Mouse (Mus musculus): ENCODE results near the gene Gal3st3. TPM values are rescaled to one million over a fixed set of nuclear protein-coding genes. Genes with fewer than 3 reads are reported as not detected.

Gal3st3 gene
- polyA plus RNA-seq (2014; fragmentation: Illumina TruSeq; extraction: RNeasy Lipid Tissue Mini Kit (QIAGEN cat#74804); ENCODE audit: low read depth, low replicate concordance) = 0.18 TPM

DNA sequence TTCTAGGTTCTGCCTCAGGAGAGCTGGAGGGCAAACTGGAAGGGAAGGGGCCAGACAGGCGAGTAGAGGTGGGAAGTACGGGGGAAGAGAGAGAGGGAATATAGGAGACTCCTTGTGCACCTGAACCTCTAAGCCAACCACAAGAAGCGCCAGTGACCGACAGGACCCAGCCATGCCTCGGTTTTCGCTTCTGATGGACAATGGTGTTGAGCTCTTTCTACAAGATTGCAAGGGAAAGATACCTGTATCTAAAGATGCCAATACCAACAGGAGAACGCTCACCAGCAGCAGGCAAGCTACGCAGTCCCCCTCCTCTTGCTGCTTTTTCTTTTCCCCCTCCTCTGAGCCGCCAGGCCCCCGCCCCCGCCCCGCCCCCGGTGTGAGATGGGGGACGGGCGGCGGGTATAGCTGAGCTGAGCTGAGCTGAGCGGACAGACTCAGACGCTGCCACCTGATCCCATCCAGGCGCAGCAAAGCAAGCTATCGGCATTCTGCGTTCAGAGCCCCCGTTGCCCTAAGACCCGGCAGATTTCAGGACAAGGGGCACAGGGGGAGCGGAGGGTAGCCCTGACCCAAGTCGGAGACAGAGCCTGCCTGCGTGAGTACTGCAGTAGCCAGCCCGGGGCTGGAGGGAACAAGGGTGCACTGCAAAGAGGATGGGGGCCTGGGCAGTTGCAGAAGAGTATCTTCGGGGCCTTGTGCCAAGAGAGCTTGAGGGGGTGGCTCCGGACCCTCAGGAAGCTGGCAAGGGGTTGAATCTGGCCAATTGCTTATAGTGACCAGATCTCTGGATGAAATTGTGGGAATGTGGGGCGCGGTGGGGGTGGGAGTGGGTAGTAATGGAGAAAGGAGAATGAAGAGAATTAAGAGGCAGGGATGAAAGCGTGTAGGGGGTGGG, at the start of gene Gal3st3:
Gene Gal3st3 (plus strand): TSS at position 429 of the 898 bp plus-strand sequence.

DNA sequence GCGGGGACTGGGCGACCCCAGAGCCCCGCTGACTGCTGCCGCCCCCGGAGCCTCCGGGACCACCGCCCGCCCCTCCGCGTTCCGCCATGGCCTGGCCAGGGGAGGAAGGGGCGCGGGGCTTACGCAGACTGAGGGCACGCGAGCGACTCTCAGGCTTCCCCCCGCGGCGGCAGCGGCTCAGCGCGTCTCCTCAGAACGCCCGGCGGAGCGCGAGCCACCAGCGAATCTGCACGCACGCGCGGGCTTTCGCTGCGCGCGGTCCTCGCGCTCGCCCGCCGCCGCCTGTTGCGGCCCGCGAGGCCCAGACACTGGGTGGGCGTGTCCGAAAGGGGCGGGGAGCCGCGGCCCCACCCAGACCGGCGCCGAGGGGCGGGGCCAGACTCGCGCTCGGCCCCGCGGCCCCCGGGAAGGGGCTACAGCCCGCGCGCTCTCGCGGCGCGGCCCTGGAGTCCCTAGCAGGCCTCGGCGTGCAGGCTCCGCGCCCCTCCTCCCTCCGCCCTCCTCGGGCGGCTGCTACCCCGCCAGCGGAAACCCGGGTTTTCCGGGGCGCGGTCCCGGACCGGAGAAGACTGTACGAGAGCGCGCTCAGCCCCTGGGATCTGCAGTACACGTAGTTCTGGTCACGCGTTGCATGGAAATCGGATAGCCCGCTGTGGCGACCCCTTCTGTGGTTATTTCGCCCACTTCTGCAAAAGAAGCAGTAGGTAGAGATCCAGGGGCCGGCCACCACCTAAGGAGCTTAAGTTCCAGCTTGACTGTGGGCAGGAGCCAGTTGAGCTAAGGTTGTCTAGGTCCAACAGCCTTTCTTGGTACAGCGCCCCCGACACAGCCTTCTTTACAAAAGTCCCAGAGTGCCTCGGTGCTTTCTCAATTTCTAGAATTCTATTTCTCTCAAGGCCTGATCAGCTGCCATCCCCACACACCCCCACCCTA, 25.1 kb upstream of the Gal3st3 start, which contains the start of gene Pacs1:
Gene Pacs1 (minus strand): TSS at position 319 of the 933 bp plus-strand sequence.

DNA sequence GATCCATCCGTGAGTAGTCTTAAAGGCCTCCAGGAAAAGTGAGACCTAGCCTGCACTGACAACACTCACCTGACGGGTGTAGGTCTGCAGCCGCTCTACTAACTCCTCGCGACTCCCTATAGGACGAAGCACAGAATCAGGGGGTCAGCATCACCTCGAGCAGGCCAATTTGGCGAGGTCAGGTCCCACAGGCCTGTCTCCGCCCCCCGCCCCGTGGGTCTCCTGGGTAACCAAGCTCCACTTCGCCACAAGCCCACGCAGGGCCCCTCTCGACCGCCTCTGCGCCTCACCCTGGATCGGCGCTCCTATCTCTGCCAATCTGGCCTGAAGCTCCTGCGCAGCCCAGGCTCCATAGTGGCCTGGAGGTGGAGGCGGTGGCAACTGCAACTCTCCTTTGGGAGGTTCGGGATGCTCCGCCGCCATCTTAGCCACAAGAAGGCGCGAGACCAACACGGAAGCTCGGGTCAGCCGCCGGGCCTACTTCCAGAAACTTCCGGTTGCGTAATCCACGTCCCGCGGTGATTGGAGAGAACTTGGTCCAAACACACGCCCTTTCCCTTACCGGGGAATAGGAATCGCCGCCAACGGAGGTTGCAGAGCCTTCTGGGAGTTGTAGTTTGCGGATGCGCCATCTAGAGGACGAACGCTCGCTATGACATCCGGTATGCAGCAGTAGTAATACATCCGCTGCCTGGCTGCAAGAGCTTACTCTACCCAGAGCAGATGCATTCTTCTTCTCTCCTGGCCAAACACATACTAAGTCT, 3.0 kb upstream of the Gal3st3 start, which contains the start of gene Sf3b2:
Gene Sf3b2 (minus strand): TSS at position 484 of the 764 bp plus-strand sequence.

DNA sequence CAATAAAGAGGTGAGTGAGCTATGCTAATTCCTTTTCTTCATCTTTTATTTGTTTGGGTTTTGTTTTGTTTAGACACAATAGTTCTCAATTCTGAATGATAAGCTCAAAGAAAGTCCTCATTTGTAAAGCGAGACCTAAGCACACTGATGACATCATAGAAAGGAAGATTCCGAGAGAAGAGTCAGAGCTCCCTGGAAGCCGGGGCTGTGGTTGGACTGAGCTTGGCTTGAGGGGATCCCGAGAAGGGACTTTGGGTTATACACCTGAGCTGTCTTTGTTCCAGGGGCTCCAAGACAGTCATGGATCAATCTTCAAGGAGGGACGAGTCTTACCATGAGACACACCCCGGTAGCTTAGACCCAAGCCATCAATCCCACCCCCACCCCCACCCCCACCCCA, 37.3 kb downstream of the Gal3st3 start, which contains the start of gene Catsper1:
Gene Catsper1 (plus strand): TSS at position 301 of the 400 bp plus-strand sequence.

DNA sequence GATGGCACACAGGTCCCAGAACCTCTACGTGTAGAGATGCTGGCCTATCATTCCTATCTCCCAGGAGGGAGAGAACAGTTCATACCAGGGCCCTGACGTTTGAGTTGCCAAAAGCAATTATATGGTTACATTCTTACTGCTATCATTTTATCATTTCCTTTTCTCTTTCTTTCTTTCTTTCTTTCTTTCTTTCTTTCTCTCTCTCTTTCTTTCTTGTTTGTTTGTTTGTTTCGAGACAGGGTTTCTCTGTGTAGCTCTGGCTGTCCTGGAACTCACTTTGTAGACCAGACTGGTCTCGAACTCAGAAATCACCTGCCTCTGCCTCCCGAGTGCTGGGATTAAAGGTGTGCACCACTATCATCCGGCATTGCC, 51.4 kb downstream of the Gal3st3 start, which contains the start of gene Cst6:
Gene Cst6 (minus strand): TSS at position 73 of the 372 bp plus-strand sequence.

Other genes with a start within 250 kb of the Gal3st3 start
- gene Rin1, start 247.8 kb upstream of the Gal3st3 start, polyA plus RNA-seq (2014; fragmentation: Illumina TruSeq; extraction: RNeasy Lipid Tissue Mini Kit (QIAGEN cat#74804); ENCODE audit: low read depth, low replicate concordance) = 1.6 TPM
- 0.10 TPM for gene Cd248, start 230.3 kb upstream of the Gal3st3 start, polyA plus RNA-seq (2014; fragmentation: Illumina TruSeq; extraction: RNeasy Lipid Tissue Mini Kit (QIAGEN cat#74804); ENCODE audit: low read depth, low replicate concordance)
- 4.4 TPM for gene Tmem151a, start 212.8 kb upstream of the Gal3st3 start, polyA plus RNA-seq (2014; fragmentation: Illumina TruSeq; extraction: RNeasy Lipid Tissue Mini Kit (QIAGEN cat#74804); ENCODE audit: low read depth, low replicate concordance)
- 24.1 TPM for gene Yif1a, start 209.8 kb upstream of the Gal3st3 start, polyA plus RNA-seq (2014; fragmentation: Illumina TruSeq; extraction: RNeasy Lipid Tissue Mini Kit (QIAGEN cat#74804); ENCODE audit: low read depth, low replicate concordance)
- gene Cnih2, start 199.8 kb upstream of the Gal3st3 start, polyA plus RNA-seq (2014; fragmentation: Illumina TruSeq; extraction: RNeasy Lipid Tissue Mini Kit (QIAGEN cat#74804); ENCODE audit: low read depth, low replicate concordance) = 1.4 TPM
- 4.9 TPM for gene Rab1b, start 191.3 kb upstream of the Gal3st3 start, polyA plus RNA-seq (2014; fragmentation: Illumina TruSeq; extraction: RNeasy Lipid Tissue Mini Kit (QIAGEN cat#74804); ENCODE audit: low read depth, low replicate concordance)
- 6.3 TPM for gene Klc2, start 179.8 kb upstream of the Gal3st3 start, polyA plus RNA-seq (2014; fragmentation: Illumina TruSeq; extraction: RNeasy Lipid Tissue Mini Kit (QIAGEN cat#74804); ENCODE audit: low read depth, low replicate concordance)
- 44.3 TPM for gene Pacs1, start 25.2 kb upstream of the Gal3st3 start, polyA plus RNA-seq (2014; fragmentation: Illumina TruSeq; extraction: RNeasy Lipid Tissue Mini Kit (QIAGEN cat#74804); ENCODE audit: low read depth, low replicate concordance)
- 42.7 TPM for gene Sf3b2, start 2.9 kb upstream of the Gal3st3 start, polyA plus RNA-seq (2014; fragmentation: Illumina TruSeq; extraction: RNeasy Lipid Tissue Mini Kit (QIAGEN cat#74804); ENCODE audit: low read depth, low replicate concordance)
- 41.2 TPM for gene Catsper1, start 37.4 kb downstream of the Gal3st3 start, polyA plus RNA-seq (2014; fragmentation: Illumina TruSeq; extraction: RNeasy Lipid Tissue Mini Kit (QIAGEN cat#74804); ENCODE audit: low read depth, low replicate concordance)
- not detected for gene Cst6, start 51.2 kb downstream of the Gal3st3 start, polyA plus RNA-seq (2014; fragmentation: Illumina TruSeq; extraction: RNeasy Lipid Tissue Mini Kit (QIAGEN cat#74804); ENCODE audit: low read depth, low replicate concordance)
- 13.1 TPM for gene Eif1ad, start 68.4 kb downstream of the Gal3st3 start, polyA plus RNA-seq (2014; fragmentation: Illumina TruSeq; extraction: RNeasy Lipid Tissue Mini Kit (QIAGEN cat#74804); ENCODE audit: low read depth, low replicate concordance)
- gene Banf1, start 68.8 kb downstream of the Gal3st3 start, polyA plus RNA-seq (2014; fragmentation: Illumina TruSeq; extraction: RNeasy Lipid Tissue Mini Kit (QIAGEN cat#74804); ENCODE audit: low read depth, low replicate concordance) = 12.7 TPM
- gene Sart1, start 90.4 kb downstream of the Gal3st3 start, polyA plus RNA-seq (2014; fragmentation: Illumina TruSeq; extraction: RNeasy Lipid Tissue Mini Kit (QIAGEN cat#74804); ENCODE audit: low read depth, low replicate concordance) = 2.7 TPM
- gene Tsga10ip, start 104.2 kb downstream of the Gal3st3 start, polyA plus RNA-seq (2014; fragmentation: Illumina TruSeq; extraction: RNeasy Lipid Tissue Mini Kit (QIAGEN cat#74804); ENCODE audit: low read depth, low replicate concordance) = 27.1 TPM
- gene Drap1, start 126.6 kb downstream of the Gal3st3 start, polyA plus RNA-seq (2014; fragmentation: Illumina TruSeq; extraction: RNeasy Lipid Tissue Mini Kit (QIAGEN cat#74804); ENCODE audit: low read depth, low replicate concordance) = 20.5 TPM
- gene AI837181, start 126.8 kb downstream of the Gal3st3 start, polyA plus RNA-seq (2014; fragmentation: Illumina TruSeq; extraction: RNeasy Lipid Tissue Mini Kit (QIAGEN cat#74804); ENCODE audit: low read depth, low replicate concordance) = 0.76 TPM
- 0.57 TPM for gene Fosl1, start 149.2 kb downstream of the Gal3st3 start, polyA plus RNA-seq (2014; fragmentation: Illumina TruSeq; extraction: RNeasy Lipid Tissue Mini Kit (QIAGEN cat#74804); ENCODE audit: low read depth, low replicate concordance)
- 0.14 TPM for gene Ccdc85b, start 159.6 kb downstream of the Gal3st3 start, polyA plus RNA-seq (2014; fragmentation: Illumina TruSeq; extraction: RNeasy Lipid Tissue Mini Kit (QIAGEN cat#74804); ENCODE audit: low read depth, low replicate concordance)
- gene Fibp, start 162.3 kb downstream of the Gal3st3 start, polyA plus RNA-seq (2014; fragmentation: Illumina TruSeq; extraction: RNeasy Lipid Tissue Mini Kit (QIAGEN cat#74804); ENCODE audit: low read depth, low replicate concordance) = 5.3 TPM
- gene Ctsw, start 170.2 kb downstream of the Gal3st3 start, polyA plus RNA-seq (2014; fragmentation: Illumina TruSeq; extraction: RNeasy Lipid Tissue Mini Kit (QIAGEN cat#74804); ENCODE audit: low read depth, low replicate concordance) = not detected
- 0.52 TPM for gene Efemp2, start 175.6 kb downstream of the Gal3st3 start, polyA plus RNA-seq (2014; fragmentation: Illumina TruSeq; extraction: RNeasy Lipid Tissue Mini Kit (QIAGEN cat#74804); ENCODE audit: low read depth, low replicate concordance)
- gene Mus81, start 190.1 kb downstream of the Gal3st3 start, polyA plus RNA-seq (2014; fragmentation: Illumina TruSeq; extraction: RNeasy Lipid Tissue Mini Kit (QIAGEN cat#74804); ENCODE audit: low read depth, low replicate concordance) = 1.2 TPM
- gene Cfl1, start 192.1 kb downstream of the Gal3st3 start, polyA plus RNA-seq (2014; fragmentation: Illumina TruSeq; extraction: RNeasy Lipid Tissue Mini Kit (QIAGEN cat#74804); ENCODE audit: low read depth, low replicate concordance) = 118 TPM
- 127 TPM for gene 1700020D05Rik, start 205.5 kb downstream of the Gal3st3 start, polyA plus RNA-seq (2014; fragmentation: Illumina TruSeq; extraction: RNeasy Lipid Tissue Mini Kit (QIAGEN cat#74804); ENCODE audit: low read depth, low replicate concordance)
- gene Snx32, start 212.2 kb downstream of the Gal3st3 start, polyA plus RNA-seq (2014; fragmentation: Illumina TruSeq; extraction: RNeasy Lipid Tissue Mini Kit (QIAGEN cat#74804); ENCODE audit: low read depth, low replicate concordance) = 0.91 TPM